Mouse (Mus musculus) cerebellum, adult 11-12 months (tissue): Measurements from ENCODE around the gene Adgra3.

Experiments
- DNase-seq: peaks from one replicate; pipeline ENCODE4 v3.0.0; 2022

The Adgra3 gene

DNA sequence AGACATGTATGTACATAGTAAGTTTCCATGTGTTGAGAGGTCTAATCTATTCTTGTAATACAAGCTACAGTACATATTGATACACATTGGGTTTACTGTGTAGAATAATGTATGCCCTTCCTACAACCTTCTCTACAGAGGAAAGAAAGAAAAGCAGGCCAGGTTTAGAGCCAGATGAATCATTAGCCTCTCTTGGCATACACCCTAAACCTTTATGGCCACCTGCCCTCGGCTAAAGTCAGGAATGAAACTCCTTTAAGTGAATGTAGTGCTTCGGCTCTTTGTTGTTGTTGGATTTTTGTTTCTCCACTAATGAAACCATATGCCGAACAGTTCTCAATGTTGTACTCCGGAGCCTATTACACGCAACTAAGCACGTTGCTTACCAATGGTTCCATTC lies 27.5 kb downstream of the Adgra3 start:
- DNase-seq, result no peak

DNA sequence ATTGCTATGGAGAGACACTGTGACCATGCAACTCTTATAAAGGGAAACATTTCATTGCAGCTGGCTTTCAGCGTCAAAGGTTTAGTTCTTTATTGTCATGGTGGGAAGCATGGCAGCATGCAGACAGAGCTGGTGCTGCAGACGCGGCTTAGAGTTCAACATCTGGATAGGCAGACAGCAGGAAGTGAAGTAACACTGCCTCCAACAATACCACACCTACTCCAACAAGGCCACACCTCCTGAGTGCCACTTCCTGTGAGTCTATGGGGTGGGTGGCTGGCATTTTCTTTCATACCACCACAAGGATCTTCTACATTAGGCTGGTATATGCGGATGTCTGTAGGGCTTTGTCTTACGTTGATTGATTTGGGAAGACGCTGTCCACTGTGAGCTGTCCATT lies 29.1 kb downstream of the Adgra3 start:
- no peak for DNase-seq

DNA sequence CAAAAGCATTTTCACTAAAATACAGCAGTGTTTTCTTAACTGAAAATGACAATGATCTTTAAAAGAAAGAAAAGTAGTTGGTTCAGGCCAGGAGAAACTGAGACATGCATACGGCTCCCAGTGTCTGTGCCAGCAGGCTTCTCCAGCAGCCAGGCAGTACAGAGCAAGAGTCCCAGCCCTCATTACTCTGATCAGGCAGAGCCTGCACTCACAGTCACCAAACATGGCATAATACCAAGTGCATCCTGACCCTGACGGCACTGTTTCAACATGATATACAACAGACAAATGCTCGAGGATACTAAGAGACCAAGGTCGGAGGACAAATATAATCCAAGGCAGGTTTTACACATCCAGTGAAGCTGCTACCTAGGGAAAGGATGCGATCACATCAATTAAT lies 31.2 kb downstream of the Adgra3 start:
- no peak for DNase-seq

DNA sequence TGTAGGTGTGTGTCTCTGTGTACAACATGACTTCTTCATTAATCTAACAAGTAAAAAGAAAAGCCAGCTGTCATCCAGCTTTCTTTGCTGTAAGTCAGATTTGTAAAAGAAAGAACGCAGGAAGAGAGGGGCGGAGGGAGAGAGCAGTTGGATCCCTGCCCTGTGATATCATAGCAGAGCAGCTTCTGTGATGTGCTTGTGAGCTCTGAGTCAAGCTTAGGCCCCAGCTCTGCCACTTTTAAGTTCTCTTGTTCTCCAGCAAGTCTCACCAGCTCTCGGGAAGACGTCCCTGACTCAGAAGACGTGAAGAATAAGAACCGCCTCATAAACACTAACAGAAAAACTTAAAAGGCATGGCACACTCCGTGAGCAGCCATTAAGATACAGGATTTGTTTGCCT lies 31.8 kb downstream of the Adgra3 start:
- no peak for DNase-seq

DNA sequence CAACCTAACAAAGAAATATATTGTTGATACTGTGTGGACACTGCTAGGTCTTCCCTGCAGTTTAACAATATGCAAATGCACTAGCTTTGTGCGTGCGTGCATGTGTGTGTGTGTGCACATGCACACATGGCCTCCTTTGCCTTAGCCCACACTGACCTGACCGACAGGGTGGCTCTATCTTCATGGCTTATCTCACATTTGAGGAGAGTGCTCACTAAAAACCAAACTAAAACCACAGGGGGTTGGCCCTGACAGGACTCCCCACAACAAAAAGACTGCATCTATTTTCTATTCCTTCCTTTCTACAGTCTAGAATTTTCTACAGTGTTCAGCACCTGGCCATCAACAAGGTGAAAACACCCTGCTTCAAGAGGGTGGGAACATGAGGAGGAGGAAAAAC lies 32.7 kb downstream of the Adgra3 start:
- no peak for DNase-seq

DNA sequence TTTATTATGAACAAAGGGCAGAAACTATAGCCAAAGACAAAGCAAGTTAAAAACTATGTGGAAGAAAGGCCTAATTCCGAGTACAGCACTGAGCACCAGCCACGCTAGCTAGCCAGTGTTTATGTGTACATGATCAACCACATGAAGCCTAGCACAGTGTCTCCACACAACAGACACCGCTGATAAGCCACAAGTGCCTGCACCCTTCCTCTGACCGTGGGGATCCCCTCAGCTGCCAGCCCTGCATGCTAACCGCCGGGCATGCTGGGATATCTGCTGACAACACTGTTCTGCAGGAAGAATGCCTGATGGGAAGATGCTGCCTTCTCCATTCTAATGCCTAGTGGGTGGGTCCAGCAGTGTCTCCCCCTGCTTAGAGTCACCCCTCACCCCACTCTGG lies 34.7 kb downstream of the Adgra3 start:
- DNase-seq, result no peak

DNA sequence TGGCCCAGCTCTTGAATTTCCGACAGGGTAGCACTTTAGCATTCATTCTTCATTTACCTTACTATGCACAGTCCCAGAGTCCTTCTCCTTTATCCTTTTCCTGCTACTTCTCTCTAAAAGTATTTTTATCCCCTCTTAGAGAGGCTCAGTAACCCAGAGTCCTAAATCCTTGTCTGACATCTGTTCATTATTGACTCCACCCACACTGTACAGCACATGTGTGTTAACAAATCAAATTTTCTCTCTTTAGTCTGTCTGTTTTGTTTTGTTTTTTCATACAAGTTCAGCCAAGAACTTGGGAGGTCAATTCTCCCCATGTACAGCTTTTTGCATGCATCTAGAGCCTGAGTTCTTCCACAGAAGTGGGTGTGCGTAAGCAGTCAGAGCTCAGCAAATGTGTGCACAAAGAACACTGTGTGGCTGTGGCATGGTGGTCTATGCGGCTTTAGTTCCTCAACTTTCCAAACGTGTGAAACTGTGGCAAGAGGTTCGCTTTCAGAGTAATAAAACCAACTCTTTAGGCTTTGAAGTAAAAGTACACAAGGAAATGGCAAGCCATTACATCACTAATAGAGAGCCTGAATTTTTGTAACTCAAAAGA lies 42.7 kb downstream of the Adgra3 start:
- no peak for DNase-seq

DNA sequence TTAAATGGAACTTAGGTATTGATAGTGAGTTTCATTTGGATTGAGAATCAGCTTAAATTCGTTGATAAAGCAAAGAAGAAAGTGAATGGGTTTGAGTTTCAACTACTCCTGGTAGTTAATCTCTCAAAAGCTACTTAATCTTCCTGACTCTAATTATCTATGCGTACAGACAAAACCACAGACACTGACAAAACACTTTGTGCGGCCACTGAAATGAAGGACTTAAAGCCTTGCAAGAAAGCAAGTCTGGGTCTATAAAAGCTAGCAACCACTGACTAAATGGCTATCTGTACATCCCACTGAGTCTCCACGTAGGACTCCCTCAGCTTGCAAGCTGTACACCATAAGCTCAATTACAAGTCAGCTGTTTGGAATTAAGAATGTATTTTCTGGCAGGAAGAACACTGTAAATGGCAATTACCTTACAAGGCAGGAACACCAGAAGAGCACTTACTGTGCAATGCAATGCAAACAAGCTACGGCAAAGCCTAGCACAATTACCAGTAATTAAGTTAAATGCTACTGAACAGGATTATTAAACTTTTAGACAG lies 43.6 kb downstream of the Adgra3 start:
- no peak for DNase-seq

DNA sequence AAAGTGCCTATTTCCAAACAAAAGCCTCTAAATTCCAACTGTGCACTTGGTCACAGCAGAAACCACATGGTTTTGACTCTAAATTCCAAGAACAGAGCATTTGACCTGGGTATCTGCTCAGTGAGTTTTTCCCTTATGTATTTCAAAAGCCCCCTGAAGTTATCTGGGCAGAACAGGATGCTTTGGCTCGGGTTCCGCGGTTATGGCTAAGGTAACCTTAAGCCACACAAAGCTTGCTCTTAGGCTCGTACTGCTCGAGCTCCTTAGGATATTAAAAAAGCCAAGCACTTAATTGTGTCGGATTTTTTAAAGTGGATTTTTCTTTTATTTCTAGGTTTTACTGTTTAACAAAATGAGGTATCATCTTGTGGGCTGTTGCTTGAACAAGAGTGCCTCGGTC lies 44.1 kb downstream of the Adgra3 start:
- DNase-seq, result no peak

DNA sequence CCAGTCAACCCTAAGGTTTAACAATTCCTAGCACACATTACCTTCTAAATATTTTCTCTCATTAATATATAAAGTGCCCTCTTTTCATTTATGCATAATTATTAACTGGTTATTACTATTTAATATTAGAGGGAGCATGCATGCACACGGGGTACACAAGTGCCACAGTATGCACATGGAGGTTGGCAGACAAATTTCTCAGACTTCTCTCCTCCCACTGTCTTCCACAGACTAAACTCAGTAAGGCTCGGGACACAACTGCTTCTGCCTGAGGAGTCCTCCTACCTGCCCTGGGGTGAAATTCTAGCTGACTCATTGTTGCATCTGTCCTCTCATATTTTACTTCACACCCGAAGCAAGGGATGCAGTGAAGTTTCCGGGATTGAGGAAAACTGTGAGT lies 44.8 kb downstream of the Adgra3 start:
- no peak for DNase-seq

DNA sequence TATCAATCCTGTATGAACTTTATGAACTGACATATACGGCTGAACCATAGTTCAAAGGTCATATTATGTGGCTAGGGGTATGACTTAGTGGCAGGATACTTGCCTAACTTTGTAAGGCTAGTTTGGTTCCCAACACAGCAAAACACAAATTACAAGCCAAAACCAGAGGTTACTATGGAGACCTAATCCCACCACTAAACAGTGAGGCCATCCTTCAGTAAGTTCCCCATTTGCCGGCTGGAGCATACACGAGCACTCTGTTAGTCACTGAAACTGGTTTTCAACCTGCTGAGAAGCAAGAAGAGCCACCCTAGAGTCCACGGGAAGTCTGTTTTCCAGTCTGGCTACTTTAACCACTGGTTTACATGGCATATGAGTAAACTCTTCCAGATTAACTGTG lies 50.0 kb downstream of the Adgra3 start:
- no peak for DNase-seq

DNA sequence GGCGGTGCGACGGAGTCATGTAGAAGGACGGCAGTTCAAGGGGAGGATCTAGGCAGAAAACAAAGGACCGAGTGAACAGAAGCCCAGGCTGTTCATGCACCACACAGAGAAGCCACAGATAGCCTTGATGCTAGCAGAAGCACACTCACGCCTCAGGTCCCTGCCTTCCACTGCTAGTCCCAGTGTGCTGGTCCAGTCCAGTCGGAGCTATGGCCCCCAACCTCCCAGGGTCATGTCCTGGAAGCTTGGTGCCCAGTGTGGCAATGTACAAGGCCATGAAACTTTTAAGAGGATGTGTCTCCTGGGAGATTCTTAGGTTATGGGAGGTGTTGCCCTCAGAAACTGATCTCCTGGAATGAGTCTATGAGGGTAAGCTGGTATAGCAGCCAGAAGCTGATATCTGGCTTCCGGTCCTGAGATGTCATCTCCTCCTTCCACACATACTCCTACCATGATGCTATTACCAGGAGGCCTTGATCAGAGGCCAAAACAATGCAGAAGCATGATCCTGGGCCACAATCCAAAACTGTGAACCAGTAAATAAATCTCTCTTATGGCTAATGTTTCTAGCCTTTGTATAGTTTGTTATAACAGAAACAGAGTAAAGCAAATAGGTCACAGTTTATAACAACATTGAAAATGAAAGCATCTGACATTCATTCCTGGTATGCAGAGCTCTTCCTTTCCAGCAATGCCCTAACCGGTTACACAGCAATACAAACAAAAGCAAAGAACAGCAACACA lies 51.7 kb downstream of the Adgra3 start:
- no peak for DNase-seq

DNA sequence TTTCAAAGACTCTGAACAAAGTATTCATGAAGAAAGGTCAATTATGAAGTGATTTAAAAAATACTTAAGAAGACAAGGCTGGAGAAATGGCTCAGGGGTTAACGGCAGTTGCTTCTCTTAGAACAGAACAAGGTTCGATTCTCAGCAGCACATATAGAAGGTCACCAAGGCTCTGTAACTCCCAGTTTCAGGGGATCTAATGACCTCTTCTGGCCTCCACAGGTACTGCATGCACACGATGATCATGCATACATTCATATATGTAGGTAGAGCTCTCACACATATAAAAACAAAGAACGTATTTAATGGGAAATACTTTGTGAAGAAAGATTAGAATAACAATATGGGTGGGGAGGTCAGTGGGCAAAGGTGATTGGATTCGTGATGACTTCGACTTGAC lies 56.5 kb downstream of the Adgra3 start:
- no peak for DNase-seq

DNA sequence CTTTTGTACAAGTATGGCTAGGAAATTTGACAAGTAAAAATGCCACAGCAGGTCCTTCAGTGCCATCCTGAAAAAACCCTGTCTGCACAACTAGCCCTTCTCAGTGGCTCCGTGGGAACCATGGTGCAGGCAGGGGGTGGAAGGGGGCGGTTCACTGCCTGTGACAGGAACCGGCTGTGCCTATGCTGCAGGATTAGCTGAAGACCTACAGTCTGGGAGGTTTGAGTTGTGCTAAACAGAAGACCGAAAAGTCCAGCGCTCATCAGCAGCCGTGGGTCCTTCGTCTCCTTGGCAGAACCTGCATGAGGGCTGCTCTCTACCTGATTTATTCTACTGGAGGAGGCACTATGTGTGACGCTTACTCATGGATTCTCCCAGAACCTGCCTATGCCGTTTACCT lies 59.0 kb downstream of the Adgra3 start:
- DNase-seq, result no peak

DNA sequence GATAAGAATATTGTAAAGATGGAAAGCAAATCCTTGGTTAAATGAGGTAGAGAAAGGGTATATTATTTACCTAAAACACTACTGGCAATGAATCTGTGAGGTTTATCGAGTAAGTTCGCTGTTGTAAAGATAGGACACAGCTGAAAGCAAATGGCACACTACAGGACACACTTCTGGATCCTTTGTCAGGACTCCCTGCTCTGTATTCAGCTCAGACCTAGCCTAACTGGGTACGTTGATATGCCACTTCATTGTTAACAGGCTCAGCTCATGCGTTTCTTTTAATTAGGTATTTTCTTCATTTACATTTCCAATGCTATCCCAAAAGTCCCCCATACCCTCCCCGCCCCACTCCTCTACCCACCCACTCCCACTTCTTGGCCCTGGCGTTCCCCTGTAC lies 61.8 kb downstream of the Adgra3 start:
- no peak for DNase-seq

DNA sequence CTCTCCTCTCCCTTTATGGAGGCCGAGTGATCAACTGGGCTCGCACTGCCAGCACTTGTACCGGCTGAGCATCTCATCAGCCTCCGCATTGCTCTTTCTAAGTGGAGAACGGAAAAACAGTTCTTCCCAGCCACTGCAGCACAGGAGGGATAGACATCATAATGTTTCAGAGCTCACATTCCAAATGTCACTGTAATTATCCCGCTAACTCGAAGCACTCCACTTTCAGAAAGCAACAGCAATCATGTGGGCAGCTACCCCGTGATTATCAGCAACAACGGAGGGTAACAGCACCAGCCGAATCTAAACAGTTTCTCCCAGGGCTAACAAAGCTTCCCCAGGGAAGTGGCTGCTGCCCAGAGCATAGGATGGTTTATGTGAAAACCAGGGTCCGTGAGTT lies 62.3 kb downstream of the Adgra3 start:
- no peak for DNase-seq

DNA sequence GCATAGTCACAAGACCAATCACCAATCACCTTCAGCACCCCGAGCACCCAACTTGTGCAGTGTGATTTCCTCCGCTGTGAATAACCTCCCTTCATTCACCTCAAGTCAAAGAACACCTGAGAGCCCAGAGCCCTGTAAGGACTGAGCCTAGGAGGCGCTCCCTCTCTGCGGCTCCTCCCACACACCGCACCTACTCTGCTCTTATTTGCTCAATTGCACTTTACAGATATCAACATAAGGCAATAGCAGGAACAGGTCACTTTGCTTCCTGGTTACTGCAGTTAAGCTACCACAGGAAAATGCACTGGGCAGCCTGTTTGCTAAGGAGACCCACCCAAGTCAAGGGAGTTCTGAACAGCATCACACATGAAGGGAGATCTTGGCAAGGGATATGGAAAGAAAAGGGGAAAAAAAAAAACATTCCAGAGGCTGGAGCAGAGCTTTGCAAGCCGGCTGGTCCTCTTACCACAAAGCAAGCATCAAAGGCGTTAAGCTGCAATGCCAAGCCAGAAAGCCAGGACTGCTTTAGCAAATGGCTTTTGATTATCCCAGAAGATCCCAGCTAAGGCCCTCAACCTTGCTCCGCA lies 68.0 kb downstream of the Adgra3 start:
- DNase-seq, result no peak

DNA sequence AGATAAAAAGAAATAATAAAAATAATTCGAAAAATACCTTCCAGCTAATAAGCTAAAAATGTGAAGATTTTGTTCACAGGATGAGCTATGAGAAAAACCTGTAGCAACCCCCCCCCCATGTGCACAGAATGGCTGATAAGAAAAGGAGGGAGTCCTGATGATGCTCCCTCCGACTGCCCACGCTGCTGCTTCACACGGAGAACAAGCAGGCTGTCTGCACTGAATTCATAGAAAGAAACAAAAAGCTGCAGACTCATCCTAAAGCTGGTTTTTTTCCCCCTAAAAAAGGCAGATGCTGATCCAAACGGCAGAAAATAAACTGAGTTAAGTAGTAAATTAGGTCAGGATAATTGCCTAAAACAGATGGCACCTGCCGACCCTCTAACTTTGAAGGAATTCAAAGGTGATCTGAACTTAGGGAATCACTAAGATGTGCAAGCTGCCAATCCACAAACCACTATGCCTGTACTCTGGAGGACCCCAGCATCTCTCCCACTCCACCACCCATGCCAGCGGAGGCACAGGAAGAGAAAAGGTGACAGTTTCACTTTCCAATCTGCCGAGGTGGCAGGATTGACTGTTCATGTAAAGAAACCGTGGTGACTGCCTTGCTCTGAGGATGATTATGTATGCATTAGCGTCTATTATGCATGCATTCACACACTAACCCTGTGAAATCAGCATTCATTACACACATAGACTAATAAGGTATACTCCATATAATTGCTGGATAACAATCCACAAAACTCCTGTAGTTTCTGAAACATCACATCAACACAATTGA lies 70.6 kb downstream of the Adgra3 start:
- DNase-seq, result no peak

DNA sequence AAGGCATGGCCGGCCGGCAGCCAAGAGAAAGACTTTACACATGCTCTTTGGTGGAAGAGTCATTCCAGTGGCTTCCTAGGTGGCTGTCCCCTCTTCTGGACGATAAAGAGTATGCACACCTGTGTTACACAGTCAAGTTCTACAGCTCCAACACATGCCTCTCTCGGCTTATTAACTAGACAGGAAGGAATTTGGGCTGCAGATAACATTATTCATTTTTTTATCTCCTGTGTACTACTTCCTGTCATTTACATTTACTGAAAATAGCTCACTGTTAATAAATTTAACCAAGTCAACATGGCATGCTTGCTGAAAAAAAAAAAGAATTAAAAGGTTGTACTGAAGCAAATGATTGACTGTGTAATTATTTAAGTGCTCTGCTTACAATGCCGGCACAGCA lies 78.1 kb downstream of the Adgra3 start:
- no peak for DNase-seq

DNA sequence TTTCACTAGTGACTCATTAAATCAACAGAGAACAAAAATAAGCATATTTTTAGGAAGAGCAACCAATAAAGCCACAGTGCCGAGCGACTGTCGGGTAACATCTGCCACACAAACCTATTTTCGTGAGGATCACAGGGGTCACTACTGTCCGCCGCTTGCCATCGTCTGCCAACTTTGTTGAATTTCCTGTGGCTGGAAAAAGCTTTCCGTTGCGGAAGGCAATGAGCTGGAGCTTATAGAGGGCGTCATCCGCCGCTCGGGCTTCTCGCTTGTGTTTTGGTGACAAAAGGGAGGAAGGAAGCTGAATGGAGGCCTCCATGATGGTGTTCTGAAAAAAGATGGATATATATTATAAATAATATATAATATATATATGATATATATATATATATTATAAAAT lies 79.6 kb downstream of the Adgra3 start:
- DNase-seq, result no peak

DNA sequence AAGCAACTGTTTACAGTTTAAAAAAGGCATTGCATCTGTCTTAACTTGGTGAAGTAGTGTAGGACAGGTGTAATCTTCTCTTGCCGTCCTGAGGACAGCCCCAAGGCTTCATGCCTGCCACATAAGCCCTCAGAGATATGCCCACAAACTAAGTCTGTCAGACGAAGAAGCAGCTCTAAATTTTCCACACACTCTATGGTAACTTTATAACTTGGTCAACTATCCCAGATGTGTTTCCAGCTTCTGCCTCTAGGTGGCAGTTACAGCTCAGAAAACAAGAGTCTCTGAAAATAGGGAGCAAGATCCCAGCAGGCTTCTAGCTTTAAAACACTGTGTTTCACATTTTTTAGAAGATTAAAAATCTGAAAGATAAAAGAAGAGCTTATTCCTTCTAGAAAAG lies 82.8 kb downstream of the Adgra3 start:
- DNase-seq, result peak; percentile 26

DNA sequence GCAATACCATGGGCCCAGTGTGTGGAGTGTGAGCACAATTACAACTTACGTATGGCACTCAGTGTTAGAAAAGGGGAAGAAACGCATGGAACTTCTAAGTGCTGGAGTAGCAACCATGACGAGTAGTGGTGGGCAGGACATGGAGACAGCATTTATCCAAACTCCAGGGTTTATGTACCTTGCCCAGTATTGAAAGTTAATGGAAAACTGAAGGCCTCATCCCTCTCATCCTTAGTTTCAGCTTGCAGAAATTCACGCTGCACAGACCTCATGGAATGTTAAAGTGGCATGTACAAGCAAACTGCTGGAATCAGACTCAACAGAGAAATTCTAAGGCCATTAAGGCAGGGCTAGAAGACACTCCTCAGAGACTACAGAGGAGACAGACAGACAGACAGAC lies 84.6 kb downstream of the Adgra3 start:
- no peak for DNase-seq

DNA sequence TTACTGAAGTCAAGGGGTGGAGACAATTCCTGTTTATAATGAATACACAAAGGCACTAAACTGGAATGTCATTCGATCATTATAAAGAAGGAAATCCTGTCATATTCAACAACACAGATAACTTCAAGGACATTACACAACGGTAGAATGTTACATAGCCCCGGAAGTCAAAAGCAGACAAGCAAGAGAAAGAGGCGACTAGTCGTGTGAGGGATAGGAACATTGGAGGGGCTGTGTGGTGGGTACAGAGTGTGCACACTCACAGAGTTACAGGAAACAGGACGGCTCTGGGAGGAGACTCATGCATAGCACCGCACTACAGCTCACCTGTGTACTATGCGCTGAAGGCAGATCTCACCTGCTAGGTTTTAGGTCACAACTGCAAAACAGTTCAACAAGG lies 89.1 kb downstream of the Adgra3 start:
- no peak for DNase-seq

DNA sequence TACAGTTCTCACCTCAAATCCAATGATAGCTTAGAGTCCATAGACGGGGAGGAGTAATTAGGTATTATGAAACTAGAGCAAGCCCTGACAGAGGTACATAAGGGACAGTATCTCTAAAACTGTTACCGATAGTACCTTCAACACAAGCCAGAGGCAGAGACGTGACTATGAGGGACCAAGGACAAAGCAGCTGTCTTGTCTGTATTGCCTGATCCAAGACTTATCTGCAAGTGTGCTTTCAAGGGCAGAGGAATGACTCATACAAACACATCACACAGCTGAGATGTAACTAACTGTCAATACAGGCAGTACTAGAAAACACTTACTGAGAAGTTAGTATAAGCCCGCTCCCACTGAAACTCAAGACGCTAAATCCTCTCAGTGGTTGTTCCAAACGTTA lies 91.1 kb downstream of the Adgra3 start:
- no peak for DNase-seq
